Mouse (Mus musculus) inflammation-experienced regulatory T-cells (primary cell): ENCODE data around the gene Nr2f6. TPM values are rescaled to one million over a fixed set of nuclear protein-coding genes. Genes with fewer than 3 reads are reported as not detected.

Experiments
- polyA plus RNA-seq, 2 experiments: library from polyadenylated mRNA; unstranded; fragments of 100-300 nt; shearing (Covaris generic); gene quantifications; one replicate each; pipeline ENCODE4 v1.2.1; 2017

Gene Nr2f6
- 10 to 100 TPM in 1 of 2 experiments, 1 to 10 TPM in 1; 6.9 to 14.3 TPM for polyA plus RNA-seq

DNA sequence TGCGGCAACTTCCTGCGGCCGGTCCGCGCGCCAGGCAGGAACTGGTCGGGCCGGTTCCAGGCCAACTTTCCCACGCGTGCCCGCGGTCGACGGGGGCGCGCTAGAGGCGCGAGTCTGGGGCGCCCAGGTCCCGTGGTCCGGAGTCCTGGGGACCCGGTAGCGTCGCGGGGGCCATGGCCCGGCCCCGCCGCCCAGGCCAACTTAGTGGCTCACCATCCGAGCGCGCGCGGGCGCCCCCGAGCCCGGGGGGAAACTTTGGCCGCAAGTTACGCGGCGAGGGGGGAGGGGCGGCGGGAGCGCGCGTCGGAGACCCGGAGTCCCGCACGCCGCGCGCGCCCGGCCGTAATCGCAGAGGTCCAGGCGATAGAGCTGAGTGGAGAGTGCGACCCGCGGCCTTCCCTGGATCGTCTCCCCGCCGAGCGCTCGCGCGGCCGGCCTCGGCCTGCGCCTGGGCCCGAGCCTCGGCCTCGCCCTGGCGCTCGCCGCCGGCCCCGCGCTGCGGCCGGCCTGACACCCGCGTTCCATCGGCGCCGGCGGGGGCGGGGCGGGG is at the start of gene Nr2f6:
TSS of gene Nr2f6 (minus strand) at position 540 of the 550 bp plus-strand sequence.

GRCm38 (mm10) chr8:71405401-71406098 is 23.8 kb upstream of the Nr2f6 start, which contains the start of gene Ankle1:
TSS of gene Ankle1 (plus strand) at chr8:71406010.

DNA sequence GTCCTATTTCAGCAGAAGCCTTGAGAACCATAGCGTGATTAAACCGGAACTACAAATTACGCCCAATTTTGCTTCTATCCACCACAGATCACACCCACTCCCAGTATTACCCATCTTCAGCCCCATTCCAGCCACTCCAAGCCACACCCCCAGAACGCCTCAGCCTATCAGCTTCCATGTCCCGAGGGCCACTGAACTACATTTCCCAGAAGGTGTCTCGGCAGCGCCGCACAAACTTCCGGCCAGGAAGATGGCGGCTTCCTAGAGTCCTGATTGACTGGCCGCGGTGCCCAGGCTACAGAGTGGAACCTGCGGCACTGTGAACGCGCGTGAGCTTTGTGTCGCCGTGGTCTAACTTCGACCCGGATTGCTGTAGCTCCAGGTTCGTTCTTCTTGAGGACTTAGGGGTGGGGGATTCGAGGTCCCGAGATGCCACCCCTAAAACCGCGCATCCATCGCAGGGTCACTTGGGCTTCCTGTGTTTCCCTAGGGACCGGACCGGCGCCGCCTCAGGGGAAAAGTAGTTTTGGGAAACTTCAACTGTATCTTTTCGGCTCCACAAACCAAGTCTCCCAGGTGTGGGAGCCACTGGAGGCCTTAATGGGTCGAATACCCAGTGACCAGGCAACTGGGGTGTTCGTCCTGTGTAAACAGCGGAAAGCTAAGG is 15.0 kb upstream of the Nr2f6 start, which contains the start of gene Babam1:
TSS of gene Babam1 (plus strand) at position 223 of the 667 bp plus-strand sequence.

DNA sequence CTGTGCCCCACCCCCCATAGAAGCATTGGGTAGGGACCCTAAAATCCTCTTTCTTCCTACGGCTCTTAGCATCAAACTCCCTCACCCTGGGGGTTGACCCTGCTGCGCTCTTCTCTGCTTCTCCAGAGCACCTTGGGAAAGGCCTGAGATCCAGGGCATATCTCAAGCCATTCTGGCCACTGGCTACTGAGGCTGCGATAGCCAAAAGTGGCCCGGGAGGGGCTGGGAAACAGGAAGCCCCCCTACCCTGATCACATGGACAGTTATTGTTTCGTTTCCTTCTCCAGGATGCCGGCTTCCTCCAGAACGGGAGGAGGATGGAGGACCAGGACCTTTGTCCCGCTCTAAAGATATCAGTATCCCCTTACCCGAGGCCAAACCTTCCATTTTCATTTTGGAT is 13.9 kb upstream of the Nr2f6 start, which contains the start of gene Ushbp1:
TSS of gene Ushbp1 (minus strand) at position 174 of the 400 bp plus-strand sequence.

DNA sequence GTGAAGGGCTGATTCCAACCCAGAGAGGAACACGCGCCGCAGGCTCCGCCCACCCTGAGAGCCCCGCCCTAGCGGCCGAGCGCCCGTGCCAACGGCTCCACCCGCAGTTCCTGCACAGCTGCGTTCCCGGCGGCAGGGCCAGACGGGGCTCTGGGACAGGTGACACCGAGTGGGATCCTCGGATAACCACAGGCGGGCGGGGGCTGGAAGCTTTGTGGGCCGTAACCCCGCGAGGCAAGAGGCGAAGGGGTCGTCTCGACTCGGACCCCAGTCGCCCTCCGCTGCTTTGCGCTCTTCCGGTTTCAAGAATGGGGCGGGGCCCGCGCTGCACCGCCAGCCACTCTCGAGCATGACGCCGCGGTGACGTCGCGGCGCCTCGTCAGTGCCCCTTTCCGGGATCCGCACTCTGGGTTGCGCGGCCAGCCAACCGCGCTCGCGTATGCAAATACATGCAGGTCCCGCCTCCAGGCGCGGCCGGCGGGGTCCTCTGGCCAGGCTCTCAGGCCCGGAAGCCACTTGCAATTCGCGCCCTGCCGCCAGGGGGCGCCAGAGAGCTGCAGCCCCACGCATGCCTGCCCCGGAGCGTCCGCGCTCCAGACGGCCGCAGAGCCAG is 10.4 kb downstream of the Nr2f6 start, which contains the start of gene Ocel1:
TSS of gene Ocel1 (plus strand) at position 63 of the 613 bp plus-strand sequence.

GRCm38 (mm10) chr8:71366771-71367528 is 14.8 kb downstream of the Nr2f6 start, which contains the start of gene Use1:
TSS of gene Use1 (plus strand) at chr8:71366848.

Other genes starting within 250 kb of the Nr2f6 start
- gene Myo9b, start 109.2 kb downstream of the Nr2f6 start, polyA plus RNA-seq: 10 to 100 TPM; 56.5 to 66.5 TPM
- 10 to 100 TPM; 27.6 to 28.7 TPM for gene Haus8, start 109.0 kb downstream of the Nr2f6 start, polyA plus RNA-seq
- 100 to 1,000 TPM; 143 to 150 TPM for gene Use1, start 15.1 kb downstream of the Nr2f6 start, polyA plus RNA-seq
- 10 to 100 TPM; 17.6 to 23.5 TPM for gene Ocel1, start 10.7 kb downstream of the Nr2f6 start, polyA plus RNA-seq
- gene Ushbp1, start 13.8 kb upstream of the Nr2f6 start, polyA plus RNA-seq: under 1 TPM; 0.05 to 0.26 TPM
- gene Babam1, start 14.9 kb upstream of the Nr2f6 start, polyA plus RNA-seq: 100 to 1,000 TPM; 104 to 108 TPM
- 1 to 10 TPM in 1 of 2 experiments, under 1 TPM in 1; 0.12 to 2.2 TPM for gene Ankle1, start 24.1 kb upstream of the Nr2f6 start, polyA plus RNA-seq
- gene Abhd8, start 81.7 kb upstream of the Nr2f6 start, polyA plus RNA-seq: 100 to 1,000 TPM; 123 to 182 TPM
- 10 to 100 TPM; 60.4 to 63.2 TPM for gene Mrpl34, start 83.0 kb upstream of the Nr2f6 start, polyA plus RNA-seq
- gene Dda1, start 87.2 kb upstream of the Nr2f6 start, polyA plus RNA-seq: 100 to 1,000 TPM in 1 of 2 experiments, 10 to 100 TPM in 1; 83.3 to 115 TPM
- 10 to 100 TPM; 15.7 to 26.6 TPM for gene Ano8, start 104.0 kb upstream of the Nr2f6 start, polyA plus RNA-seq
- 1 to 10 TPM; 8.7 to 9.3 TPM for gene Gtpbp3, start 106.1 kb upstream of the Nr2f6 start, polyA plus RNA-seq
- gene Plvap, start 129.8 kb upstream of the Nr2f6 start, polyA plus RNA-seq: under 1 TPM in 1 of 2 experiments, not detected in 1; 0.20 TPM
- gene Ccdc194, start 143.8 kb upstream of the Nr2f6 start, polyA plus RNA-seq: 1 to 10 TPM in 1 of 2 experiments, under 1 TPM in 1; 0.36 to 1.0 TPM
- gene Bst2, start 155.5 kb upstream of the Nr2f6 start, polyA plus RNA-seq: 100 to 1,000 TPM; 106 to 121 TPM
- 10 to 100 TPM; 98.2 to 98.4 TPM for gene Mvb12a, start 161.0 kb upstream of the Nr2f6 start, polyA plus RNA-seq
- gene Tmem221, start 176.9 kb upstream of the Nr2f6 start, polyA plus RNA-seq: 1 to 10 TPM; 2.2 to 2.7 TPM
- 1 to 10 TPM in 1 of 2 experiments, under 1 TPM in 1; 0.18 to 3.6 TPM for gene Nxnl1, start 184.6 kb upstream of the Nr2f6 start, polyA plus RNA-seq
- gene Slc27a1, start 186.9 kb upstream of the Nr2f6 start, polyA plus RNA-seq: 10 to 100 TPM; 11.2 to 19.8 TPM
- 100 to 1,000 TPM in 1 of 2 experiments, 10 to 100 TPM in 1; 89.3 to 117 TPM for gene Pgls, start 210.2 kb upstream of the Nr2f6 start, polyA plus RNA-seq
- 10 to 100 TPM in 1 of 2 experiments, 1 to 10 TPM in 1; 7.0 to 10.3 TPM for gene Fam129c, start 215.7 kb upstream of the Nr2f6 start, polyA plus RNA-seq
- gene Colgalt1, start 229.0 kb upstream of the Nr2f6 start, polyA plus RNA-seq: 10 to 100 TPM; 33.6 to 41.0 TPM